Mouse (Mus musculus) brown adipose tissue, adult 24 weeks (tissue): ENCODE data around the gene Actl7a. TPM values are rescaled to one million over a fixed set of nuclear protein-coding genes. Genes with fewer than 3 reads are reported as not detected.

Source experiments
- H3K27ac ChIP-seq: fragments of 200-500 bp; replicated peaks from 2 replicates; pipeline ENCODE4 v1.5.1; 2012; ENCODE audit warnings: low read depth, mild to moderate bottlenecking, low read length
- H3K4me1 ChIP-seq: fragments of 200-500 bp; 2 replicates; pipeline ENCODE4 v1.6.1; 2012; ENCODE audit warnings: low read length, mixed read lengths; ENCODE audit not compliant: control insufficient read depth, insufficient read depth, insufficient read length
- H3K4me3 ChIP-seq: fragments of 200-500 bp; 2 replicates; pipeline ENCODE4 v1.5.1; 2012; ENCODE audit warnings: low read depth, mild to moderate bottlenecking, low read length, moderate library complexity; ENCODE audit not compliant: insufficient read depth
- polyA plus RNA-seq: library from polyadenylated mRNA; stranded (reverse); fragments of >200 nt; gene quantifications from 2 replicates; pipeline ENCODE4 v1.2.4, GENCODE M21; 2012; ENCODE audit not compliant: missing spikeins, insufficient read depth, insufficient read length

The Actl7a gene
- polyA plus RNA-seq, 1 experiment, result not detected

GRCm38 (mm10) chr4:56740611-56741010 lies 2.6 kb upstream of the Actl7a start:
- no peak overlapping the region for H3K4me3 ChIP-seq
- no peak overlapping the region for H3K27ac ChIP-seq
- H3K4me1 ChIP-seq, result no peaks in the 10 kb centered on the region

- H3K4me1 ChIP-seq, result no peaks in the 10 kb centered on the region
- no peak within 1 kb of the TSS for H3K4me3 ChIP-seq
- H3K27ac ChIP-seq, result no peak within 1 kb of the TSS
Measured at GRCm38 (mm10) chr4:56741041-56741493, 2.1 kb upstream of the Actl7a start, which contains the start of gene Actl7b. Gene Actl7b, minus strand, starts transcription at chr4:56741443.

GRCm38 (mm10) chr4:56742698-56743097 lies 515 bp upstream of the Actl7a start:
- H3K27ac ChIP-seq, result no peak overlapping the region
- no peaks in the 10 kb centered on the region for H3K4me1 ChIP-seq
- H3K4me3 ChIP-seq, result no peak overlapping the region

- Histone ChIP-seq H3K27ac (no peak overlapping the region), H3K4me3 (no peak overlapping the region), H3K4me1 (no peaks in the 10 kb centered on the region)
Measured at GRCm38 (mm10) chr4:56746345-56746744, 3.1 kb downstream of the Actl7a start.

- H3K4me3 ChIP-seq, result no peak overlapping the region
- H3K4me1 ChIP-seq, result no peaks in the 10 kb centered on the region
- H3K27ac ChIP-seq, result no peak overlapping the region
Measured at GRCm38 (mm10) chr4:56747456-56747855, 4.2 kb downstream of the Actl7a start.

- no peak overlapping the region for H3K27ac ChIP-seq
- H3K4me1 ChIP-seq, result no peaks in the 10 kb centered on the region
- no peak overlapping the region for H3K4me3 ChIP-seq
Measured at GRCm38 (mm10) chr4:56756021-56756420, 12.8 kb downstream of the Actl7a start.

GRCm38 (mm10) chr4:56756966-56757600 lies 13.9 kb downstream of the Actl7a start:
- Histone ChIP-seq H3K4me1 (no peaks in the 10 kb centered on the region), H3K27ac (no peak overlapping the region), H3K4me3 (no peak overlapping the region)

GRCm38 (mm10) chr4:56757693-56758092 lies 14.5 kb downstream of the Actl7a start:
- Histone ChIP-seq H3K4me3 (no peak overlapping the region), H3K27ac (no peak overlapping the region), H3K4me1 (no peaks in the 10 kb centered on the region)

GRCm38 (mm10) chr4:56767861-56768284 lies 24.7 kb downstream of the Actl7a start:
- Histone ChIP-seq H3K4me1 (no peaks in the 10 kb centered on the region), H3K27ac (no peak overlapping the region), H3K4me3 (no peak overlapping the region)

- H3K27ac ChIP-seq, result no peak overlapping the region
- H3K4me1 ChIP-seq, result no peaks in the 10 kb centered on the region
- H3K4me3 ChIP-seq, result no peak overlapping the region
Measured at GRCm38 (mm10) chr4:56768913-56769312, 25.7 kb downstream of the Actl7a start.

- no peaks in the 10 kb centered on the region for H3K4me1 ChIP-seq
- no peak overlapping the region for H3K4me3 ChIP-seq
- H3K27ac ChIP-seq, result no peak overlapping the region
Measured at GRCm38 (mm10) chr4:56771065-56771464, 27.9 kb downstream of the Actl7a start.

GRCm38 (mm10) chr4:56791373-56791772 lies 48.2 kb downstream of the Actl7a start:
- H3K4me3 ChIP-seq, result no peak overlapping the region

More at GRCm38 (mm10) chr4:56791373-56791772, 48.2 kb downstream of the Actl7a start:
- Histone ChIP-seq H3K4me1 (no peaks in the 10 kb centered on the region), H3K27ac (no peak overlapping the region)

Other genes starting within 250 kb of the Actl7a start
- not detected in 2 replicates for gene Gm26657, start 3.3 kb upstream of the Actl7a start, polyA plus RNA-seq
- gene Actl7b, start 2.0 kb upstream of the Actl7a start, polyA plus RNA-seq, result not detected in 2 replicates
- 9.1 and 9.6 TPM in 2 replicates for gene Elp1, start 58.9 kb downstream of the Actl7a start, polyA plus RNA-seq
- 6.3 and 6.6 TPM in 2 replicates for gene Fam206a, start 58.9 kb downstream of the Actl7a start, polyA plus RNA-seq
- 5.4 and 7.4 TPM in 2 replicates for gene Ctnnal1, start 121.8 kb downstream of the Actl7a start, polyA plus RNA-seq
- gene Tmem245, start 204.0 kb downstream of the Actl7a start, polyA plus RNA-seq, result 7.4 and 17.2 TPM in 2 replicates
- gene Frrs1l, start 247.0 kb downstream of the Actl7a start, polyA plus RNA-seq, result not detected in 2 replicates